Mouse (Mus musculus) midbrain, embryonic 13.5 days (tissue): ENCODE measurements around the gene Adcy1. TPM values are rescaled to one million over a fixed set of nuclear protein-coding genes. Genes with fewer than 3 reads are reported as not detected.

Experiments used
- ATAC-seq: fragments of 200-750 bp; cut with Nextera tagmentation; 2 replicates; pipeline ENCODE4 v1.8.0; 2017; ENCODE audit warnings: mild to moderate bottlenecking, moderate TSS enrichment, moderate library complexity
- H3K27ac ChIP-seq: fragments of 300-500 bp; sonication (generic); 2 replicates; pipeline ENCODE4 v1.5.1; 2015; ENCODE audit warnings: inconsistent platforms, mild to moderate bottlenecking, moderate library complexity
- H3K27me3 ChIP-seq: fragments of 300-500 bp; sonication (generic); 2 replicates; pipeline ENCODE4 v1.6.1; 2015; ENCODE audit warnings: mild to moderate bottlenecking, inconsistent platforms
- H3K36me3 ChIP-seq: fragments of 300-500 bp; sonication (generic); 2 replicates; pipeline ENCODE4 v1.6.1; 2015; ENCODE audit warnings: mild to moderate bottlenecking, inconsistent platforms
- H3K4me1 ChIP-seq: fragments of 300-500 bp; sonication (generic); replicated peaks from 2 replicates; pipeline ENCODE4 v1.6.1; 2015; ENCODE audit warnings: inconsistent platforms
- H3K4me2 ChIP-seq: fragments of 300-500 bp; sonication (generic); replicated peaks from 2 replicates; pipeline ENCODE4 v1.6.1; 2015; ENCODE audit warnings: moderate library complexity, mild to moderate bottlenecking, inconsistent platforms
- H3K4me3 ChIP-seq: fragments of 300-500 bp; sonication (generic); replicated peaks from 2 replicates; pipeline ENCODE4 v1.5.1; 2015; ENCODE audit warnings: mild to moderate bottlenecking, inconsistent platforms
- H3K9ac ChIP-seq: fragments of 300-500 bp; sonication (generic); replicated peaks from 2 replicates; pipeline ENCODE4 v1.6.1; 2015; ENCODE audit warnings: mild to moderate bottlenecking, inconsistent platforms
- H3K9me3 ChIP-seq: fragments of 300-500 bp; sonication (generic); 2 replicates; pipeline ENCODE4 v1.6.1; 2016; ENCODE audit warnings: mild to moderate bottlenecking, inconsistent platforms
- whole genome bisulfite sequencing: fragments of 180-500 bp; shearing (Covaris S2); methylation state at CpG from one replicate; pipeline ENCODE4 v1.1.7; 2015; 5-methylcytosine and 5-hydroxymethylcytosine counted together
- polyA plus RNA-seq: library from polyadenylated mRNA; unstranded; fragments of >200 nt; fragmentation: Nextera tagmentation; extraction: Ambion mirVana; gene quantifications from 2 replicates; pipeline ENCODE4 v1.2.1, GENCODE M21; 2015

Adcy1 gene
- polyA plus RNA-seq, 1 experiment from 2014 or later = 3.0 TPM

DNA sequence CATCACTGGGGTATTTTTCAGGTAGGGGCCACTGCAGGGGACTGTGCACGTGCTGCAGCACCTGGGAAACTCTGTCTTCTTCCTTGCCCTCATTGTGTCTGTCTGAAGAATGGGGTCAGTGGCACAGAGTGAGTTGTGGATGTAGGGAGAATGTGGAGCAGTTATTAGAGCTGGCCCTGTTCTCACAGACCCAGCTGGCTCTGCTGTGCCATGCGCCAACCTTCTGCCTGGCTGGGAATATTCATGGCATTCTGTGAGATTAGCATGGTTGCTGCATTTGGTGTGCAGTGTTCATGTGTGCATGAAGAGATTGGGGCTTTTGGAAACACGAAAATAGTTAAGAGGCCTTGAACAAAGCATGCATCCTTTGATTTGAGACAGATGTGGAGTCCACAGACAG lies 10.3 kb downstream of the Adcy1 start:
- no peaks in the 10 kb centered on the region for H3K36me3 ChIP-seq
- H3K4me1 ChIP-seq = 0 out of 2 replicates have a peak, but pooled peaks cover 6% of the 10 kb centered on the region
- no peak overlapping the region for H3K27ac ChIP-seq
- no peak overlapping the region for H3K4me3 ChIP-seq
- no peak for ATAC-seq
- no peak overlapping the region for H3K4me2 ChIP-seq
- no peak overlapping the region for H3K9ac ChIP-seq
- no peaks in the 10 kb centered on the region for H3K27me3 ChIP-seq
- no peaks in the 10 kb centered on the region for H3K9me3 ChIP-seq
- WGBS = 83% methylated on average over 3 of the region's 3 CpGs

DNA sequence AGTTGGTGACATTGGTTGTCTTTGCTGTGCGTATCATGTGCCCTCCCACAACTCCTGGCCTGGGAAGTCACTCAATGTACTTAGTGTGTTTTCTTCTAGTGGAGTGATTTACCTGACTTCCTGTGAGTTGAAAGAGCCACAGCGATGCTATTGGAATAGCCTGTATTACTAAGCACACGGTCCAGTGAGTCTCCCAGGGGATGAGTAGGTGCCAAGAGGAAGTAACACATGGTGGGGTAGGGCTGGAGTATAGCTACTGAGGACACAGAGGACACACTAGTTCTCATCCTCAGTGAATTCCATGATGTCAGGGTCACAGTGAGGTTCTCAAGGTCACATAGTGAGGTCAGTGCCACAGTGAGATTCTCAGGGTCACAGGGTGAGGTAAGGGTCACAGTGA lies 13.2 kb downstream of the Adcy1 start:
- no peak overlapping the region for H3K4me2 ChIP-seq
- H3K4me3 ChIP-seq = no peak overlapping the region
- H3K9ac ChIP-seq = no peak overlapping the region
- H3K9me3 ChIP-seq = no peaks in the 10 kb centered on the region
- H3K27ac ChIP-seq = no peak overlapping the region
- H3K4me1 ChIP-seq = 0 out of 2 replicates have a peak, but pooled peaks cover 2% of the 10 kb centered on the region
- no peaks in the 10 kb centered on the region for H3K27me3 ChIP-seq
- no peak for ATAC-seq
- WGBS = 93% methylated on average over 3 of the region's 3 CpGs
- H3K36me3 ChIP-seq = no peaks in the 10 kb centered on the region

DNA sequence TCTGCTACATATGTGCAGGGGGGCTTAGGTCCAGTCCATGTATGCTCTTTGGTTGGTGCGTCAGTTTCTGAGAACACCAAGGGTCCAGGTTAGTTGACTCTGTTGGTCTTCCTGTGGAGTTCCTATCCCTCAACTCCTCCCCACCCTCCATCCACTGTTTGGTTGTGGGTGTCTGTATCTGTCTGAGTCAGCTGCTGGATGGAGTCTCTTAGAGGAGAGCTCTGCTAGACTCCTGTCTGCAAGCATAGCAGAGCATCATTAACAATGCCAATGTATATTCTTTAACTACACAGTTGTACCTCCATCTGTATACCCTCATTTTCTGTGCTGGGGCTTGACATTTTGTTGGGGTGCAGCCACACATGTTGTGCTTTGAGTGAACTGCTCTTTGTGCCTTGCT lies 18.6 kb downstream of the Adcy1 start:
- no peak overlapping the region for H3K9ac ChIP-seq
- H3K9me3 ChIP-seq = no peaks in the 10 kb centered on the region
- ATAC-seq = no peak
- H3K27me3 ChIP-seq = no peaks in the 10 kb centered on the region
- H3K36me3 ChIP-seq = no peaks in the 10 kb centered on the region
- 95% methylated on average over 1 of the region's 1 CpGs for WGBS
- H3K4me2 ChIP-seq = no peak overlapping the region
- no peak overlapping the region for H3K4me3 ChIP-seq
- no peaks in the 10 kb centered on the region for H3K4me1 ChIP-seq
- no peak overlapping the region for H3K27ac ChIP-seq

DNA sequence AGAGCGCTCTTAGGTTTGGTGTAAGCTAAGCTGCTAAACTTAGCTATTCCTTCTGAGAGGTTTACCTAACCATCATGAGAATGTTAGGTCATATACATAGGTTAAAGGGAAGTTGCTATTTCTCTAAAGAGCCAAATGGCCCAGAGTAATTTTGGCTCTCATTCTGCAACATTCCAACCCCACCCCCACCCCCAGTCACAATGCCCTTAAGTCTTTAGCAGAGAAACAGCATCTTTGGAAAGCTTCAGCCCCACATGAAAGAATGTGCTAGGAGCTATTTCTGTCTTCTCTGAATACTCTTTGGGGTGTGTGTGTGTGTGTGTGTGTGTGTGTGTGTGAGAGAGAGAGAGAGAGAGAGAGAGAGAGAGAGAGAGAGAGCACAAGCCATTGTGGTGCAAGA lies 20.6 kb downstream of the Adcy1 start:
- Histone ChIP-seq H3K27me3 (no peaks in the 10 kb centered on the region), H3K4me1 (no peaks in the 10 kb centered on the region), H3K27ac (no peak overlapping the region), H3K9me3 (no peaks in the 10 kb centered on the region), H3K4me3 (no peak overlapping the region), H3K9ac (no peak overlapping the region), H3K36me3 (no peaks in the 10 kb centered on the region), H3K4me2 (no peak overlapping the region)
- 100% methylated on average over 1 of the region's 1 CpGs for WGBS
- ATAC-seq = no peak

DNA sequence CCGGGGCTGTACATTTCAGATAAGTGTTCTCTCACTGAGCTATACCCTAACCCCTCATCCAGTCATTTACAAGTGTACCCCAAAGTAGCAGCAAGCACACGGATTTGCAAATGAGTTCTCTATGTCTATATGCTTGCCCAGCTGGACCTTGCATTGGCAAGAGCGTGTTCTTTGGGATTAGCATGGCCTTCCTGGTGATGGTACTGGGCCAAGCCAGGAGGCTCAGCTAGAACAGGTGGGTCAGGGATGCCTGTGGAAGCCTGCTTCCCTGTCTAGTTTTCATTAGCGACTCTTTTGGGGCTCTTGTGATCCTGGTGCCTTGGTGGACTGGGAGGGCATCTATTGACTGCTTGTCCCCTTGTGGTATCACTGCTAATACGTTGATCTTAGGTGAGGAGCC lies 21.9 kb downstream of the Adcy1 start:
- Histone ChIP-seq H3K9ac (no peak overlapping the region), H3K27me3 (no peaks in the 10 kb centered on the region), H3K4me2 (no peak overlapping the region), H3K27ac (no peak overlapping the region), H3K9me3 (no peaks in the 10 kb centered on the region), H3K4me3 (no peak overlapping the region), H3K4me1 (no peaks in the 10 kb centered on the region), H3K36me3 (no peaks in the 10 kb centered on the region)
- no peak for ATAC-seq
- 86% methylated on average over 5 of the region's 5 CpGs for WGBS

DNA sequence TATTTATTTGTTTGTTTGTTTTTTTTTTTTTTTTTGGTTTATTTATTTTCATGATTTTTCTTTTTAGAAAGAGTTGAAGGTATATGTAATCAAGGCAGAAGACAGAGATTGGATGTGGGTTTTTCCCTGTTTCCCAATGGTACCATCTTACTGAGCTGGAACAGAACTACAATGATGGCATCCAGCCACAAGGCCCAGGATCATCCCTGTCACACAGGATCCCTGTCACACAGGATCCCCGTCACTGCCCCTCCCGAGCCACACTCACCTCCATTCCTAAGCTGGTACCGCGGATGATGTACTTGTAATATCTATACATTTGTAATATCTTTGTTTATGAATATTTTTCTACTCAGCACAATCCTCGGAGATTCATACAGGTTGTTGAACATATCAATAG lies 27.8 kb downstream of the Adcy1 start:
- 0 out of 2 replicates have a peak, but pooled peaks cover 4% of the 10 kb centered on the region for H3K9me3 ChIP-seq
- H3K36me3 ChIP-seq = peaks cover 4% of the 10 kb centered on the region; the same call in 1 of the 2 replicates
- H3K27ac ChIP-seq = no peak overlapping the region
- no peaks in the 10 kb centered on the region for H3K27me3 ChIP-seq
- no peaks in the 10 kb centered on the region for H3K4me1 ChIP-seq
- 96% methylated on average over 5 of the region's 5 CpGs for WGBS
- H3K4me2 ChIP-seq = no peak overlapping the region
- no peak overlapping the region for H3K4me3 ChIP-seq
- ATAC-seq = no peak
- no peak overlapping the region for H3K9ac ChIP-seq

DNA sequence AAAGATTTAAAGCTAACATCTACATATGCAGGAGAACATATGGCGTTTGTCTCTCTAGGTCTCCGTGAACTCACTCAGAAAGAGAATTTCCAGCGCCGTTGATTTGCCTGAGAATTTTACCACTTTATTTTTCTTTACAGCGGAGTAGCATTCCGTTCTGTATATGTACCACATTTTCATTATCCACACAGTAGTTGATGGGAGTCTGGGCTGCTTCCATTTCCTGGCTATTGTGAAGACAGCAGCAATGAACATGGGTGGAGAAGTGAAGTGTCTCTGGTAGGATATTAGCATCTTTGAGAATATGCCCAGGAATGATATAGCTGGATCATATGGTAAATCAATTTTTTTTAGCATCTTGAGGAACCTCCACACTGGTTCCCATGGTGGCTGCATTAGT lies 31.6 kb downstream of the Adcy1 start:
- WGBS = 95% methylated on average over 6 of the region's 6 CpGs

DNA sequence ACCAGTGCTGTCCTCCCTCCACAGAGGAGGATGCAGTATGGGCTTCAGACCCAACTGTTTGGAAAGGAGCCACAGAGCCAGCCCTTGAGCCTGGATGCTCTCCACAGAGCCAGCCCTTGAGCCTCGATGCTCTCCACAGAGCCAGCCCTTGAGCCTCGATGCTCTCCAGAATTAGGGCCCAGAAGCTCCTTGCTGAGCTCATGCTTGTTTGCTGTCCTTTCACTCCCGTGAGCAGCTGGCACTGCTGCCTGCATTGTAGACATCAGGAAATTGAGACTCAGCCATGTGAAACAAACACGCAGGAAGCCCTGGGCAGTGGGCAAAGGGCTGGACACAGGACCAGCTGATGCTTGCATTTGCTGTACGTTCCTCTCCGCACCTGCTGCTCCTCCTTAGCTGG lies 38.4 kb downstream of the Adcy1 start:
- Histone ChIP-seq H3K27ac (no peak overlapping the region), H3K4me2 (no peak overlapping the region), H3K36me3 (no peaks in the 10 kb centered on the region), H3K4me3 (no peak overlapping the region), H3K27me3 (no peaks in the 10 kb centered on the region), H3K9ac (no peak overlapping the region), H3K4me1 (peaks cover 24% of the 10 kb centered on the region), H3K9me3 (no peaks in the 10 kb centered on the region)
- ATAC-seq = 0 out of 2 replicates have a peak, but pooled peaks have one; percentile 19
- 65% methylated on average over 6 of the region's 6 CpGs for WGBS

More for the DNA sequence above, 31.6 kb downstream of the Adcy1 start:
- H3K4me1 ChIP-seq = no peaks in the 10 kb centered on the region
- H3K4me2 ChIP-seq = no peak overlapping the region
- H3K9me3 ChIP-seq = 0 out of 2 replicates have a peak, but pooled peaks cover 4% of the 10 kb centered on the region
- peaks cover 4% of the 10 kb centered on the region; the same call in 1 of the 2 replicates for H3K36me3 ChIP-seq
- ATAC-seq = no peak
- H3K4me3 ChIP-seq = no peak overlapping the region
- H3K27me3 ChIP-seq = no peaks in the 10 kb centered on the region
- no peak overlapping the region for H3K27ac ChIP-seq
- no peak overlapping the region for H3K9ac ChIP-seq

DNA sequence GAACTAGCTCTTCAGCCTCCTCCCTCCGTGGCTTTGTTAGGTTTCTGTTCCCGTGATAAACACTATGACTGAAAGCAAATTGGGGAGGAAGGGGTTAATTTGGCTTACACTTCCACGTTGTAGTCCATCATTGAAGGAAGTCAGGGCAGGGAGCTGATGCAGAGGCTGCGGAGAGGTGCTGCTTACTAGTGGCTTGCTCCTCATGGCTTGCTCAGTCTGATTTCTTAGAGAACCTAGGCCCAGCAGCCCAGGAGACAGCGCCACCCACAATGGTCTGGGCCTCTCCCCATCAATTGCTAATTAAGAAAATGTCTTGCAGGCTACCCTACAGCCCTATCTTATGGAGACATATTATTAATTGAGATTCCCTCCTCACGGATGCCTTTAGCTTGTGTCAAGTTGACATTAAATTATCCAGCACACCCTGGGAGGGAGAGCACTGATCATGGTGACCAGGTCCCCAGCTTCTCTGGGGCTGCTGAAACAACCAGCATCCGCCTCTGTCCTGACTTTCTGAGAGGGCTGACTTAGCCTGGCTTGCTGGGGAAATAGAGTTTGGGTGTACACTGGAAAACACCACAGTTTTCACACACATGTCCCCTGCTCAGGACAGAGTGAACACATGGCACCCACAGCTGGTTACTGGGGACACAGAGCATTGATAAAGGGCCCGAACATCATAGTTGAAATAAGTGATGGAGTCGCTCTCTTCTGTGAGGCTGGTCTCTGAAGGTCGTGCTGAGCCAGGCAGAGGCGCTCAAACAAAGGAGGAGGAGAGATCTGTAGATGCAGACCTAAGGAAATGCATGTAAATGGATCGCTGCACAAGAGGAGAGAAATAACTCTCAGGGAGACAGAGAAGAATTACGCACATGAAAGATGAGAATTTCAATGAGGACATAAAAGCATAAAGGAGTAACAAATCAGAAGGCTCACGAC lies 39.2 kb downstream of the Adcy1 start:
- H3K9me3 ChIP-seq = no peaks in the 10 kb centered on the region
- H3K27ac ChIP-seq = peak overlapping the region; percentile 52
- H3K4me1 ChIP-seq = peaks cover 24% of the 10 kb centered on the region
- H3K9ac ChIP-seq = no peak overlapping the region
- 0 out of 2 replicates have a peak overlapping the region, but pooled peaks have one; percentile 2 for H3K4me2 ChIP-seq
- no peaks in the 10 kb centered on the region for H3K36me3 ChIP-seq
- WGBS = 57% methylated on average over 14 of the region's 14 CpGs
- no peaks in the 10 kb centered on the region for H3K27me3 ChIP-seq
- H3K4me3 ChIP-seq = no peak overlapping the region
- peak; percentile 43 for ATAC-seq

DNA sequence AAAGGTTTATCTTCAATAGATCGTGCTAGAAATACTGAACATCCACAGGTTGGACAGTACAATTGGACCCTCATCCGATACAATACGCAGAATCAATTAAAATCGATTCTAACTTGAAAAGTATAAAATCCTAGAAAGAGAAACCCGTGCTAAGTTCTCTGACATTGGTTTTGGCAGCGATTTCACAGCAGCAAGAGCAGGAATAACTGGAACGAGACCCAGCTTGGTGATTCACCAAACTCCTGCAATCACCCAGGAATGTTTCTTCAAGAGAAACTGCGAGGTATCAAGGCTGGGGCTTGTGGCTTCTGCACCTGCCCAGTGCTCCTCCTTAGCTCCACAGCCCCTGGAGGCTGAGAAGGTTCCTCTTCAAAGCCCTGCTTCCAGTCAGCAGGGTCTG lies 42.0 kb downstream of the Adcy1 start:
- no peak for ATAC-seq
- Histone ChIP-seq H3K9ac (no peak overlapping the region), H3K4me2 (no peak overlapping the region), H3K9me3 (no peaks in the 10 kb centered on the region), H3K4me3 (no peak overlapping the region), H3K27ac (no peak overlapping the region), H3K36me3 (peaks cover 7% of the 10 kb centered on the region), H3K4me1 (peaks cover 21% of the 10 kb centered on the region), H3K27me3 (no peaks in the 10 kb centered on the region)
- 95% methylated on average over 8 of the region's 8 CpGs for WGBS

DNA sequence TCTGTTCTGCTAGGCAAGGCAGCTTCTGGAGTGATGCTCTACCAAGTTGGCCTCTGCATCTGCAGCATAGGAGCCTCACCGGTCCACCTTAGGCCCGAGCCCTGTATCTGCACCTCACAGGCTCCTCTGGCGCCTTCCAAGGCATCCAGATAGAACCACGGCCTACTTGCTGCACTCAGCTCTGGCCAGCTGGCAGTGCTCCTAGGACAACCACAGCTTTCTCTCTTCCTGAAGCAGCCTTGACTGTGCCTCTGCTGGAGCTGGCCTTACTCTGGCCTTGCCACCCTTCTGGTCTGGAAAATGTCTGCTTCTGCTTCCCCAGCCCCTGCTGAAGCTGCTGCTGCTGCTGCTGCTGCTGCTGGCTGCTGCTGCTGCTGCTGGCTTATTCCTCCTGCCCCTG lies 45.8 kb downstream of the Adcy1 start:
- no peak overlapping the region for H3K4me3 ChIP-seq
- H3K27me3 ChIP-seq = no peaks in the 10 kb centered on the region
- H3K9ac ChIP-seq = no peak overlapping the region
- no peak overlapping the region for H3K27ac ChIP-seq
- peaks cover 7% of the 10 kb centered on the region for H3K36me3 ChIP-seq
- ATAC-seq = no peak
- H3K4me2 ChIP-seq = no peak overlapping the region
- no peaks in the 10 kb centered on the region for H3K9me3 ChIP-seq
- 92% methylated on average over 4 of the region's 4 CpGs for WGBS
- H3K4me1 ChIP-seq = peaks cover 14% of the 10 kb centered on the region

DNA sequence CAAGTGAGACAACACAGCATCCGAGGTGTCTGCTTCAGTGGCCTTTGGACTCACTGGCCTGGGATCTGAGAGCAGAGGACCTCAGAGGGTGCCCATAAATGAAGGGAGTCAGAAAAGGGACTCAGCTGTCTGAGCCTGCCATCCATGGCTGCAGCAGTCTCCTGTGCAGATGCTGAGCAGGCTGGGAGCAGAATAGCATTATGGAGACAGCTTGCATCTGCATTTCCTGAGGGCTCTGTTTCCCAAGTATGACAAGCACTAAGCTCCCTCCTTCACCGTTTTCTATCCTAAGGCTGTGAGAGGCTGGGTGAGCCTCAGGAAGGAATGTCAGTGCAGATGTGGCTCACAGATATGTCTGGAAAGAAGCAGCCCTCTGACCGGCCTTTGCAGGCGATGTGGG lies 49.8 kb downstream of the Adcy1 start:
- Histone ChIP-seq H3K9me3 (no peaks in the 10 kb centered on the region), H3K4me1 (peaks cover 17% of the 10 kb centered on the region), H3K4me2 (no peak overlapping the region), H3K9ac (no peak overlapping the region), H3K36me3 (peaks cover 7% of the 10 kb centered on the region), H3K27ac (no peak overlapping the region), H3K4me3 (no peak overlapping the region), H3K27me3 (no peaks in the 10 kb centered on the region)
- WGBS = 82% methylated on average over 4 of the region's 4 CpGs
- ATAC-seq = peak; percentile 34
